Mouse (Mus musculus): Measurements from ENCODE around the gene Ntng1. TPM values are rescaled to one million over a fixed set of nuclear protein-coding genes. Genes with fewer than 3 reads are reported as not detected.

Ntng1 gene
- polyA plus RNA-seq, 1 experiment: 0.07 TPM

DNA sequence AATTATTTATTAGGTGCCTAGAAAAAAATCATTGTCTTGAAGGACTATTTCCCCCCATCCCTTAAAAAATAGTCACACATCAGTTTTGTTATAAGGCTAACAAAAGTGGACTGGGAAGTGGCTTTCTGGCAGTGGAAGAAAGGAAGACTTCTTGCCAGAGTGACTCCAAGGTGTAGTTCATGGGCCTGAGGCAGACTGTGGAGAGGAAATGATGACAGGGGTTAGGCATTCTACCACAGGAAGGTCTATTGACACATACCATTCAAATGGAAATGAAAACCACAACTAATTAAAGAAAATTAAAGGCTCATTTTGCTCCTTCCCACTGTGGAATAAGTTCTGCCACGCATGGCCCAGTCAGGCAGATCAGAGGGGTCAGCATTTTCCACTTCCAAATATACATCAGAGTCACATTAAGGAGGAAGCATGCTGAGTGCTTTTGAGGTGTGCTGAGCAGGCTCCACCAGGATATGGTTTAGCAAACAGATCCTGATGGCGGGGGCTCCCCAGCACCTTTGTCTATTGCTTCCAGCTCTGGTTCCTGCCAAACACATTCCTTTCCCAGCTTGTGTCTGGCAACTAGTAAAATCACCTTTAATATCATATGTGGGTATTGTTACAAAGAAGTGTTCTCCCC lies 403.2 kb downstream of the Ntng1 start:
- TF ChIP-seq CTCF (IDR thresholded peaks at IDR 0.05; ENCODE audit: borderline replicate concordance, control insufficient read depth, extremely low read depth, insufficient read depth, low read length, poor library complexity): no peak
- TF ChIP-seq POLR2A (IDR thresholded peaks at IDR 0.05; ENCODE audit: control insufficient read depth, extremely low read depth, insufficient read depth, low read length, poor library complexity): no peak
- Histone ChIP-seq H3K4me3 (ENCODE audit: control insufficient read depth, insufficient read depth, low read length) (no peak overlapping the region), H3K36me3 (ENCODE audit: control insufficient read depth, insufficient read depth, low read length) (no peaks in the 10 kb centered on the region), H3K4me1 (replicated peaks; ENCODE audit: control insufficient read depth, insufficient read depth, low read length) (no peaks in the 10 kb centered on the region), H3K27ac (ENCODE audit: control insufficient read depth, insufficient read depth, low read length) (no peak overlapping the region), H3K27me3 (ENCODE audit: control insufficient read depth, insufficient read depth, low read length) (no peaks in the 10 kb centered on the region)
- DNase-seq: no peak
- WGBS: 77% methylated on average over 2 of the region's 2 CpGs

DNA sequence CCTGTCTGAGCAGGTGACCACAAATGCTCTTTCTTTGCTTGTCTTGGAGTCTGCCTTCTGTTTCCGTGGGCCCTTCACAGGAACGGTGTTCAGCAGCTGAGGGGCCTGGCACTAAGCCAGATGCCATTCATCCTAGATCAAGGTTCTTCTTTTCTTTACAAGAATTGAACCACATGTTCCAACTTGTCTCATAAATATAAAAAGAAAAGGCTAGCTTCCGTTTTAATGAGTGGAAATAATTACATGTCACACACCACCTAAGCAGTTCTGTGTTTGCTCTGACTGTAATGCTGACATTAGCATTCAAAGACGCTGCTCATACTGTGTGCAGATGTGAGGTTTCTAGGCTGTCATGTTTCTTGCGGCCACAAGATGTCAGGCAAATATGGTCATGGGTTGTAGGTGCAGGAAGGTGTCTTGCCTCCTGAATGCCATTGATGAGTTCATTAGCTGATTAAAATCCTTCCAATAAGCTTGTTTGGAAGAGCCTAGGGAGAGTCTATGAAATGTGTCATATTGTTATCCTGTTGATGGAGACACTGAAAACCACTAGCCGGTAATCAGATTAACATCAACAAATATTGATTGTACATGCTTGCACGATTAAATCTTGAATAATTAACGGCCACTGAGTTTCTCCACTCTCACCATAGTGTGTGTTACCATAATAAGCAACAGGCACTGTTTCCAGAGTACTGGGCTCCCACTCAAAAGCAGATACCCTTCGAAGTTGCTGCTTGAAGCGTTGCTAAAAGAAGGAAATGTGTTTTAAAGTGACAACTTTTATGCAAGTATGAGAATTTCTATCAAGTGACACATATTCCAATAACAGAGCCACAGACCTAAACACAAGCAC lies 411.3 kb downstream of the Ntng1 start:
- TF ChIP-seq POLR2A (IDR thresholded peaks at IDR 0.05; ENCODE audit: control insufficient read depth, extremely low read depth, insufficient read depth, low read length, poor library complexity): no peak
- no peak for TF ChIP-seq CTCF (IDR thresholded peaks at IDR 0.05; ENCODE audit: borderline replicate concordance, control insufficient read depth, extremely low read depth, insufficient read depth, low read length, poor library complexity)
- no peak for DNase-seq
- Histone ChIP-seq H3K4me1 (replicated peaks; ENCODE audit: control insufficient read depth, insufficient read depth, low read length) (peaks cover 4% of the 10 kb centered on the region; the same call in 1 of the 2 replicates), H3K4me3 (ENCODE audit: control insufficient read depth, insufficient read depth, low read length) (no peak overlapping the region), H3K27ac (ENCODE audit: control insufficient read depth, insufficient read depth, low read length) (no peak overlapping the region), H3K36me3 (ENCODE audit: control insufficient read depth, insufficient read depth, low read length) (no peaks in the 10 kb centered on the region), H3K27me3 (ENCODE audit: control insufficient read depth, insufficient read depth, low read length) (no peaks in the 10 kb centered on the region)
- 32% methylated on average over 10 of the region's 10 CpGs for WGBS

DNA sequence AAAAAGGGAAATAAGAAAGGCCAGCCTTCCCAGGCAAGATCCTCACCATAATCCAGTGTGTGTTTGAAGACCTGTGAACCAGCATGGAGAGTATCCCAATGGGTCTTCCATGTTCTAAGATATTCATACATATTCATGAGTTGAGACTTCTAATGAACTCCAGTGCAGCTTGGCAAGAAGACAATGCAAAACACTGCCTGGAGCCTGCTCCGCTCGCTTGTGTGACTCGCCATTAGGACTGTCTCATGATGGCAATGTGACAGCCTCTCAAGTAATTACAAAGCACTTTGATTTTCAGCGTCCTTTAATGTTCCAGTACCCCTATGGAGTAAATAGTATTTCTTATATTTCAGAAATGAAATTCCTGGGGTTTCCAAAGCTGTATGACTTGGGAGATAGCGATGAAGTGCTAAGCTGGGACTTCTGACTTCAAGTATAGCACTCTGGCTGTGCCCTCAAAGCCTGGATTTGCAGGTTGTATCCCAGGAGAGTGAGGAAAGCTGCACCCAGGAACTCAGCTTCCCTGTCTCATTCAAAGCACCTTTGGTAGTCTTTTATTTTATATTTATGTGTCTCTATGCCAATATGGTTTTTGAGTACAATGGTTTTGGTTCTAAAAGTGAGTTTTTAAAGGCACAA lies 412.1 kb downstream of the Ntng1 start:
- no peak overlapping the region for H3K4me3 ChIP-seq (ENCODE audit: control insufficient read depth, insufficient read depth, low read length)
- H3K27me3 ChIP-seq (ENCODE audit: control insufficient read depth, insufficient read depth, low read length): no peaks in the 10 kb centered on the region
- no peaks in the 10 kb centered on the region for H3K36me3 ChIP-seq (ENCODE audit: control insufficient read depth, insufficient read depth, low read length)
- TF ChIP-seq CTCF (IDR thresholded peaks at IDR 0.05; ENCODE audit: borderline replicate concordance, control insufficient read depth, extremely low read depth, insufficient read depth, low read length, poor library complexity) (no peak), POLR2A (IDR thresholded peaks at IDR 0.05; ENCODE audit: control insufficient read depth, extremely low read depth, insufficient read depth, low read length, poor library complexity) (no peak)
- WGBS: 87% methylated on average over 5 of the region's 5 CpGs
- peaks cover 4% of the 10 kb centered on the region; the same call in 1 of the 2 replicates for H3K4me1 ChIP-seq (replicated peaks; ENCODE audit: control insufficient read depth, insufficient read depth, low read length)
- no peak for DNase-seq
- no peak overlapping the region for H3K27ac ChIP-seq (ENCODE audit: control insufficient read depth, insufficient read depth, low read length)

Other genes with a start within 250 kb of the Ntng1 start
- 17.0 and 20.3 TPM in 2 replicates for gene Prmt6, start 107.0 kb upstream of the Ntng1 start, polyA plus RNA-seq (2012; rRNA removed)